Comparison of ENCODE assay signal across 17 mouse cellular contexts in genomic region chr15:80362509-80363172, GRCm38 (mm10).
A peak's percentile ranks its signal among the peaks of the same experiment; 100 is the strongest.
DNase-seq lines count a peak whose midpoint lies in the region; ATAC-seq and TF ChIP-seq lines count a peak whose summit lies in the region.
"Had no signal": no experiment of that assay in that cellular context is flagged by ENCODE, and none has a peak within 500 bp of the region (broad histone marks: within the 10 kb centered on the region; RNA-seq: fewer than 3 reads in every experiment).

No protein-coding gene starts in this region.

- H3K4me2 ChIP-seq in hindbrain, postnatal 0 days (ENCODE audit: low read depth, low read length): no peak overlapping the region
- no peak overlapping the region for H3K4me2 ChIP-seq in hindbrain, embryonic 12.5 days (replicated peaks)
- no peak overlapping the region for H3K4me2 ChIP-seq in midbrain, embryonic 16.5 days (ENCODE audit: low read length)
- H3K4me2 ChIP-seq: embryonic facial prominence, embryonic 15.5 days; kidney, embryonic 15.5 days; midbrain, embryonic 12.5 days had no signal

- peak; percentile 50 for DNase-seq in hindbrain, postnatal 0 days (ENCODE audit: low spot score)
- peak; percentile 93 for DNase-seq in brain, embryonic 14.5 days (ENCODE audit: low read depth)
- peak; percentile 75 to 79 for DNase-seq in cerebellum, postnatal 14 days
- no peak for DNase-seq in adrenal gland, postnatal 10 days
- DNase-seq in heart, adult 9 months (ENCODE audit: low spot score in 2 of 2): no peak
- DNase-seq: heart, adult 11 months; heart, postnatal 10 days; lung, postnatal 14 days had no signal

- ATAC-seq in hindbrain, postnatal 0 days: peak; percentile 10; the same call in 1 of the 2 replicates
- ATAC-seq in hindbrain, embryonic 12.5 days (ENCODE audit: low FRiP score): no peak
- 0 out of 2 replicates have a peak, but pooled peaks have one; percentile 22 for ATAC-seq in midbrain, embryonic 16.5 days
- ATAC-seq in frontal cortex, adult (ENCODE audit: low TSS enrichment): no peak
- ATAC-seq: inflammation-experienced regulatory T-cells, adult 6 months had no signal

- H3K4me1 ChIP-seq in hindbrain, postnatal 0 days (ENCODE audit: insufficient read depth, low read length): peaks cover 5% of the 10 kb centered on the region; the same call in 1 of the 2 replicates
- peaks cover 22% of the 10 kb centered on the region for H3K4me1 ChIP-seq in hindbrain, embryonic 12.5 days
- H3K4me1 ChIP-seq in midbrain, embryonic 16.5 days (ENCODE audit: control insufficient read depth, insufficient read depth, low read length): peaks cover 8% of the 10 kb centered on the region
- H3K4me1 ChIP-seq: embryonic facial prominence, embryonic 15.5 days had no signal

- no peaks in the 10 kb centered on the region for H3K9me3 ChIP-seq in hindbrain, postnatal 0 days (ENCODE audit: low read length)
- H3K9me3 ChIP-seq in hindbrain, embryonic 12.5 days (replicated peaks): no peaks in the 10 kb centered on the region
- no peaks in the 10 kb centered on the region for H3K9me3 ChIP-seq in midbrain, embryonic 16.5 days (replicated peaks; ENCODE audit: control insufficient read depth, low read length, poor library complexity, severe bottlenecking)
- H3K9me3 ChIP-seq: embryonic facial prominence, embryonic 15.5 days; kidney, embryonic 15.5 days; midbrain, embryonic 12.5 days had no signal

- no peaks in the 10 kb centered on the region for H3K27me3 ChIP-seq in hindbrain, postnatal 0 days (ENCODE audit: insufficient read depth, low read length)
- H3K27me3 ChIP-seq in hindbrain, embryonic 12.5 days: no peaks in the 10 kb centered on the region
- no peaks in the 10 kb centered on the region for H3K27me3 ChIP-seq in midbrain, embryonic 16.5 days (ENCODE audit: control insufficient read depth, insufficient read depth, low read depth, low read length)
- H3K27me3 ChIP-seq: midbrain, embryonic 12.5 days had no signal

- H3K27ac ChIP-seq in hindbrain, postnatal 0 days: no peak overlapping the region
- H3K27ac ChIP-seq in hindbrain, embryonic 12.5 days: no peak overlapping the region; the same call in 1 of the 2 replicates
- H3K27ac ChIP-seq in midbrain, embryonic 16.5 days (ENCODE audit: low read length): no peak overlapping the region
- H3K27ac ChIP-seq: embryonic facial prominence, embryonic 15.5 days; kidney, embryonic 15.5 days; layer of hippocampus, adult 2 months; liver, embryonic 14.5 days; midbrain, embryonic 12.5 days had no signal

- no peak overlapping the region for H3K4me3 ChIP-seq in hindbrain, postnatal 0 days (ENCODE audit: low read length)
- no peak overlapping the region for H3K4me3 ChIP-seq in hindbrain, embryonic 12.5 days
- no peak overlapping the region for H3K4me3 ChIP-seq in midbrain, embryonic 16.5 days (ENCODE audit: low read depth, low read length)
- H3K4me3 ChIP-seq: embryonic facial prominence, embryonic 15.5 days; kidney, embryonic 15.5 days; layer of hippocampus, adult 2 months; midbrain, embryonic 12.5 days had no signal

- 45% methylated on average over 8 of the region's 8 CpGs for WGBS in hindbrain, postnatal 0 days
- WGBS in hindbrain, embryonic 12.5 days: 69% methylated on average over 8 of the region's 8 CpGs
- 59% methylated on average over 8 of the region's 8 CpGs for WGBS in midbrain, embryonic 16.5 days

- no peak overlapping the region for H3K9ac ChIP-seq in hindbrain, postnatal 0 days (replicated peaks; ENCODE audit: low read length)
- H3K9ac ChIP-seq in hindbrain, embryonic 12.5 days: no peak overlapping the region
- no peak overlapping the region for H3K9ac ChIP-seq in midbrain, embryonic 16.5 days (ENCODE audit: low read depth, low read length)
- H3K9ac ChIP-seq: embryonic facial prominence, embryonic 15.5 days; kidney, embryonic 15.5 days; liver, embryonic 14.5 days; midbrain, embryonic 12.5 days had no signal

- TF ChIP-seq CTCF in hindbrain, postnatal 0 days (IDR thresholded peaks at IDR 0.05; ENCODE audit: low read depth): no peak
- TF ChIP-seq CTCF in brain, embryonic 14.5 days (IDR thresholded peaks at IDR 0.05; ENCODE audit: borderline replicate concordance, extremely low read depth, insufficient read depth, insufficient read length): no peak

- no peak for TF ChIP-seq POLR2A in brain, embryonic 14.5 days (IDR thresholded peaks at IDR 0.05; ENCODE audit: borderline replicate concordance, extremely low read depth, insufficient read depth, insufficient read length, poor library complexity, severe bottlenecking)

- H3K36me3 ChIP-seq in hindbrain, postnatal 0 days (ENCODE audit: insufficient read depth, low read length): no peaks in the 10 kb centered on the region
- no peaks in the 10 kb centered on the region for H3K36me3 ChIP-seq in hindbrain, embryonic 12.5 days
- no peaks in the 10 kb centered on the region for H3K36me3 ChIP-seq in midbrain, embryonic 16.5 days (ENCODE audit: control insufficient read depth, insufficient read depth, low read length)
- H3K36me3 ChIP-seq: embryonic facial prominence, embryonic 15.5 days; kidney, embryonic 15.5 days; midbrain, embryonic 12.5 days had no signal

Comparison
In these comparisons a context has a peak if more than half of its experiments do, and no peak if none do; other contexts are left out.
1. ATAC-seq: peak in hindbrain, postnatal 0 days (single experiment) and midbrain, embryonic 16.5 days (single experiment); none in hindbrain, embryonic 12.5 days (single experiment) and frontal cortex, adult (single experiment).
2. DNase-seq: peak in hindbrain, postnatal 0 days (single experiment), brain, embryonic 14.5 days (single experiment) and cerebellum, postnatal 14 days (2 of 2); none in adrenal gland, postnatal 10 days (single experiment) and heart, adult 9 months (0 of 2).